Mouse (Mus musculus) liver, adult 2 months (tissue): ENCODE data around the gene Emc10. TPM values are rescaled to one million over a fixed set of nuclear protein-coding genes. Genes with fewer than 3 reads are reported as not detected.

Source experiments
- DNase-seq: peaks from one replicate; pipeline ENCODE4 v3.0.0-alpha.2; 2011; ENCODE audit warnings: low read depth, low spot score; ENCODE audit errors: extremely low read depth
- H3K27ac ChIP-seq: fragments of 200-500 bp; replicated peaks from 2 replicates; pipeline ENCODE4 v1.5.1; 2012; ENCODE audit warnings: low read depth, mild to moderate bottlenecking, control low read depth, inconsistent platforms, low read length; ENCODE audit not compliant: insufficient read depth
- H3K27me3 ChIP-seq: fragments of 200-500 bp; 2 replicates; pipeline ENCODE4 v1.6.1; 2012; ENCODE audit warnings: mild to moderate bottlenecking, moderate library complexity, low read length, inconsistent platforms; ENCODE audit not compliant: control insufficient read depth, insufficient read depth
- H3K36me3 ChIP-seq: fragments of 200-500 bp; 2 replicates; pipeline ENCODE4 v1.6.1; 2012; ENCODE audit warnings: low read length, inconsistent platforms; ENCODE audit not compliant: control insufficient read depth, insufficient read depth
- H3K4me1 ChIP-seq: fragments of 200-500 bp; 2 replicates; pipeline ENCODE4 v1.6.1; 2011; ENCODE audit warnings: low read length; ENCODE audit not compliant: control insufficient read depth, insufficient read depth
- H3K4me3 ChIP-seq: fragments of 200-500 bp; 2 replicates; pipeline ENCODE4 v1.5.1; 2011; ENCODE audit warnings: low read depth, mild to moderate bottlenecking, control low read depth, low read length, moderate library complexity; ENCODE audit not compliant: insufficient read depth
- H3K79me2 ChIP-seq: fragments of 200-500 bp; 2 replicates; pipeline ENCODE4 v1.6.1; 2012; ENCODE audit warnings: inconsistent platforms, mild to moderate bottlenecking, low read length, moderate library complexity; ENCODE audit not compliant: control insufficient read depth, insufficient read depth
- H3K9ac ChIP-seq: fragments of 200-500 bp; 2 replicates; pipeline ENCODE4 v1.6.1; 2012; ENCODE audit warnings: low read depth, mild to moderate bottlenecking, control low read depth, inconsistent platforms, low read length
- CTCF ChIP-seq: fragments of 200-500 bp; IDR thresholded peaks from 2 replicates; pipeline ENCODE4 v1.5.1; 2011; ENCODE audit warnings: low read depth, low read length, control low read depth
- POLR2A ChIP-seq: fragments of 200-500 bp; IDR thresholded peaks from 2 replicates; pipeline ENCODE4 v1.6.1; 2011; ENCODE audit warnings: low read length, control low read depth; ENCODE audit not compliant: insufficient read depth; ENCODE audit errors: extremely low read depth
- WGBS: fragments of 180-500 bp; shearing (Covaris S2); methylation state at CpG from one replicate; pipeline ENCODE4 v1.1.7; 2018; 5-methylcytosine and 5-hydroxymethylcytosine counted together
- polyA plus RNA-seq: library from polyadenylated mRNA; depleted of rRNA; stranded (reverse); fragments of >200 nt; gene quantifications from 2 replicates; pipeline ENCODE4 v1.2.3, GENCODE M21; 2012
- total RNA-seq: library from RNA; depleted of rRNA; stranded (reverse); fragments of >200 nt; gene quantifications from 2 replicates; pipeline ENCODE4 v1.2.3, GENCODE M21; 2014

The Emc10 gene
- total and polyA plus RNA-seq, 2 experiments = 29.7 to 287 TPM

DNA sequence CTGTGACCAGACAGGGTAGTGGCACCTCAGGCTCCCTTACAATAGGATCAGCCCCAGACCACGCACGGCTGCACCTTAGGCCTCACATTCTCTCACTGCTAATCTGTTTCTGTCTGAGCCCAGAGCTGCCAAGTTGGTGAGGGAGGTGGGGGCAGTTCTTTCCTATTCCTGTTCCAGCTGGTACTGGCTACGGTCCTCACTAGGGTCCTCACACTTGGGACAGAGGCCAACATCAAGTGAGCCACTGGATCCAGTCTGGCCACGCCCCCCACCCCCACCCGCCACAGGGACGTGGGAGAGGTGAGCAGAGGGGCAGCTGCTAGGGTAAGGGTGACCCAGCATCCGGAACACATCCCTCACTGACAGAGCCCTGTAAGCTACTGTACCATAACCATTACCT, 40.7 kb upstream of the Emc10 start:
- WGBS = 86% methylated on average over 7 of the region's 7 CpGs
- Histone ChIP-seq H3K36me3 (no peaks in the 10 kb centered on the region), H3K27me3 (no peaks in the 10 kb centered on the region), H3K4me1 (no peaks in the 10 kb centered on the region), H3K4me3 (no peak overlapping the region), H3K79me2 (no peaks in the 10 kb centered on the region), H3K9ac (no peak overlapping the region), H3K27ac (no peak overlapping the region)
- TF ChIP-seq POLR2A = no peak
- no peak for TF ChIP-seq CTCF
- DNase-seq = no peak

DNA sequence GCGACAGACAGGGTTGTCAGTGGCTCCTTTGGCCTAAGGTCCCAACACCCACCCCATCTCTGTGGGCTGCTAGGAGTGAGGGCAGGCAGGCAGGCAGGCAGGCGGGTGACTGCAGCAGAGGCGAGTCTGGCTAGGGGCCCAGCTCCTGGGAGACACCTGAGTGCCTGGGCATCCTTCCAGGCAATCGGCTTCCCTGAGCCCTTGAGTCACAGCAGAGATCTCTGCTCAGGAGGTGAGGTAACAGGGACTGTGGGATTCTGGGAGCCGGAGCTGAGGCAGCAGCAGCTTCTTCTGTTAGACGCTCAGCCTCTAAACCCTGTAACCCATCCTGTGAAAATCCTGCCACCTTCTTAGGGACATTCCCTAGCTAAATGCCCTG, 40.2 kb upstream of the Emc10 start:
- Histone ChIP-seq H3K79me2 (no peaks in the 10 kb centered on the region), H3K27ac (no peak overlapping the region), H3K4me3 (no peak overlapping the region), H3K4me1 (no peaks in the 10 kb centered on the region), H3K9ac (no peak overlapping the region), H3K36me3 (no peaks in the 10 kb centered on the region), H3K27me3 (no peaks in the 10 kb centered on the region)
- 66% methylated on average over 6 of the region's 6 CpGs for WGBS
- TF ChIP-seq CTCF (no peak), POLR2A (no peak)
- no peak for DNase-seq

DNA sequence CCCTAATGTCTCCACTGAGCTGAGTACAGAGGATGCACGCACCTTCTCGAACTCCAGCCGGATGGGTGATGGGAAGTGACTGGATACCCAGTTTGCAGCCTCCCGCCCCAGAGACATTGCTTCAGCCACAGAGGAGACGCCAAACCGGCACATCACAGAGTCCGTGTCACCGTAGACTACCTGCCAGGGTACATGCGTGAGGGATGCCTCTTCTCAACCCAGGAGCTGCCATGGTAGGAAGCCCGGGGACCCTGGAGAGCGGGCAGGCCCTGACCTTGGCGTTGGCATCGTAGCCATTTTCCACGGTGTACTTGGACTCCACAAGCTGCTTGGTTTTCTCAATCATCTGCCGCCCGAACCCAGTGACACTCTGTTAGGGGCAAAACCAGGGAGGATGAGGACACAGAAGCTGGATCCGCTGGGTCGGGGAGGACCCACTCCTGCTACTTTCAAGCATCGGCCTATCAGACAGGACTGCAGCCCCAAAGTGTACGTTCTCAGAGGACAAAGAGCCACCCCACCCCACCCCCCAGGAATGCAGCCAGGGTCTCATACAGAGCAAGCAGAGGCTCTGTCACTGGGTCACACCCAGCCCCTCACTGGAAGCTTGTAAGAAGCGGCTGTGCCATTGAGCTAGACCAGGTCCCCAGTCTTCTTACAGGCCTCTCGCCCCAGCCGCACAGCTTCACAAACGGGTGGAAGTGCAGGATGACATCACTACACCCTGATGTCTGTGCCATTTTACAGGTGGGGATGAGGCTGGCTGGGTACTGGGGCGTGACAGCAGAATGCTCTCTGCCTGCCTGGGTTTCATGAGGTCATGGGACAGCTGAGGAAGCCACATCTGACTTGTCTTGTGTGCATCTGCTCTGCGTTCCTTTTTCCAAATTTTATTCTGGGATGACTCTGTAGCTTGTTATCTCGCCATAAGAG, 39.6 kb upstream of the Emc10 start:
- H3K27me3 ChIP-seq = no peaks in the 10 kb centered on the region
- H3K4me1 ChIP-seq = no peaks in the 10 kb centered on the region
- H3K27ac ChIP-seq = no peak overlapping the region
- 95% methylated on average over 27 of the region's 27 CpGs for WGBS
- H3K79me2 ChIP-seq = no peaks in the 10 kb centered on the region
- H3K4me3 ChIP-seq = no peak overlapping the region
- TF ChIP-seq POLR2A (no peak), CTCF (no peak)
- no peak overlapping the region for H3K9ac ChIP-seq
- no peaks in the 10 kb centered on the region for H3K36me3 ChIP-seq
- no peak for DNase-seq

- DNase-seq = no peak
- Histone ChIP-seq H3K27me3 (no peaks in the 10 kb centered on the region), H3K4me3 (no peak overlapping the region), H3K4me1 (no peaks in the 10 kb centered on the region), H3K27ac (no peak overlapping the region), H3K36me3 (no peaks in the 10 kb centered on the region), H3K79me2 (no peaks in the 10 kb centered on the region), H3K9ac (no peak overlapping the region)
- WGBS = 95% methylated on average over 19 of the region's 19 CpGs
- TF ChIP-seq CTCF (no peak), POLR2A (no peak)
Observed at GRCm38 (mm10) chr7:44534656-44535441, 38.5 kb upstream of the Emc10 start.

DNA sequence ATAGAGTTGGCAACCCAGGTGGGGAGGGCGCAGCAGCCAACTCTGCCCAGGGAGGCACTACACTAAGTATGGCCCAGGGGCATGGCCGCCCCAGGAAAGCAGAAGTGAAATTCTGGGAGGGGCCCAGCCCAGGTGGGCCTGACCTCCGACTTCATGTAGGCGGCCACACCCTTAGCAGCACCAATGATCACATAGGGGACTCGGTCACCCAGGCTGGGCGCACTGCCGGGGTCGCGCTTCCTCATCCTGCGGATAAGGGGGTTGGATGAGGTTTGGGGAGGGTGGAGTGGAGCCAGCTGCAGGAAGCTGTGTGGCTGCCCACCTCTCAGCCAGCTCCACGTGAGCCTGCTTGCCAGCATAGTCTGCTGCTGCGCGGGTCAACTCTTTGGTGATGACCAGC, 37.9 kb upstream of the Emc10 start:
- no peak overlapping the region for H3K27ac ChIP-seq
- no peaks in the 10 kb centered on the region for H3K79me2 ChIP-seq
- WGBS = 85% methylated on average over 13 of the region's 13 CpGs
- no peak overlapping the region for H3K4me3 ChIP-seq
- TF ChIP-seq CTCF = no peak
- no peaks in the 10 kb centered on the region for H3K27me3 ChIP-seq
- H3K4me1 ChIP-seq = no peaks in the 10 kb centered on the region
- H3K9ac ChIP-seq = no peak overlapping the region
- H3K36me3 ChIP-seq = no peaks in the 10 kb centered on the region
- DNase-seq = no peak

DNA sequence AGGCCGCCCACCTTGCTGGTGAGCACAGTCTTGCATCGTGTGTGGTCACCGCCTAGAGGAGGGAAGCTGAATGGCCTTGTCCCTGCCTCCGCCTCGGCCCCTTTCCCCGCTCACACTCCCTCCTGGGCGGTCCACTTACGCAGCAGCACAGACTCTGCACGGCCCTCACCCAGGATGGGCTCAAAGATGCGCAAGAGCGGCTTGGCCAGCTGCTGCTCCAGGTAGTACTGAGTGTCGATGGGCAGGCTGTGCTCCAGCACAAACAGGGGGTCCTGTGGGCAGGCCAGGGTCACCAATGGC, 37.4 kb upstream of the Emc10 start:
- no peaks in the 10 kb centered on the region for H3K27me3 ChIP-seq
- no peaks in the 10 kb centered on the region for H3K79me2 ChIP-seq
- 93% methylated on average over 12 of the region's 12 CpGs for WGBS
- H3K4me1 ChIP-seq = no peaks in the 10 kb centered on the region
- no peak overlapping the region for H3K9ac ChIP-seq
- no peak for TF ChIP-seq CTCF
- TF ChIP-seq POLR2A = no peak
- no peak overlapping the region for H3K4me3 ChIP-seq
- no peak for DNase-seq
- H3K36me3 ChIP-seq = no peaks in the 10 kb centered on the region
- H3K27ac ChIP-seq = no peak overlapping the region
